Mouse (Mus musculus) ovary, postnatal 14 days (tissue): ENCODE measurements around the gene C130079G13Rik.
"Not testable (repeated sequence)": the region's sequence is repeated elsewhere in the genome, so short reads cannot be mapped to it uniquely, and the experiment has no call there.

Source experiments
- DNase-seq: peaks from one replicate; pipeline ENCODE4 v3.0.0; 2022; ENCODE audit warnings: low spot score

Gene C130079G13Rik

GRCm38 (mm10) chr3:59924914-59925313, at the start of gene C130079G13Rik:
C130079G13Rik (plus strand) TSS chr3:59925214.
- DNase-seq, result no peak

- DNase-seq, result not testable (repeated sequence)
Observed at GRCm38 (mm10) chr3:59877601-59878000, 47.4 kb upstream of the C130079G13Rik start.

GRCm38 (mm10) chr3:59879801-59880554, 45.0 kb upstream of the C130079G13Rik start:
- DNase-seq, result not testable (repeated sequence)

- no peak for DNase-seq
Observed at GRCm38 (mm10) chr3:59893276-59893675, 31.7 kb upstream of the C130079G13Rik start.

GRCm38 (mm10) chr3:59934621-59935020, 9.6 kb downstream of the C130079G13Rik start:
- DNase-seq, result no peak

- DNase-seq, result no peak
Observed at GRCm38 (mm10) chr3:59947294-59947950, 22.4 kb downstream of the C130079G13Rik start.

- no peak for DNase-seq
Observed at GRCm38 (mm10) chr3:59970891-59971290, 45.9 kb downstream of the C130079G13Rik start.

- DNase-seq, result no peak
Observed at GRCm38 (mm10) chr3:59974591-59974990, 49.6 kb downstream of the C130079G13Rik start.
